Mouse (Mus musculus): ENCODE measurements around the gene Tnfrsf17. TPM values are rescaled to one million over a fixed set of nuclear protein-coding genes. Genes with fewer than 3 reads are reported as not detected.

Tnfrsf17 gene
- polyA plus RNA-seq (2014; fragmentation: Nextera tagmentation; extraction: Ambion mirVana): not detected in 2 replicates

DNA sequence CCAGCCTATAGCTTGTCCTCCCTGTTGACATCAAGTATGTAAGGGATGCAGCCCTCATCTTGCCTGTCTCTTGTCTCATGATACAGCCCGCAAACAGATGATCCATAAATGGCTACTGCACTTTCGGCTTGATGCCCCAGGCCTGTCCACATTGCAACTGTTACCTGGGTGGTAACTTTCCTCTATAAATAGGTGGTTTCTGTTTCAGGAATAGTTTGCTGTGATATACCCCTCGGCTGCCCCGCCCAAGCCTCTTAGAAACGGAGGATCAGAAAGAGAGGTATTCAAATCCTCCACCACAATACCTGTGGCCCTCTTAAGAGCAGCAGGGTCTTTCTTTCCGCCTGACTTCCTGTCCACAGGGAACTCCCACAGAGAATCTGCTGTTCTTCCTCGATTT is at the start of gene Tnfrsf17:
Gene Tnfrsf17, plus strand, starts transcription at position 301 of the 400 bp plus-strand sequence.
- no peaks in the 10 kb centered on the region for H3K27me3 ChIP-seq (ENCODE audit: control insufficient read depth, insufficient read depth, low read length)
- no peaks in the 10 kb centered on the region for H3K9me3 ChIP-seq (ENCODE audit: control insufficient read depth, low read length)
- H3K27ac ChIP-seq (replicated peaks; ENCODE audit: low read depth, low read length): no peak within 1 kb of the TSS
- H3K4me3 ChIP-seq (ENCODE audit: low read depth, low read length): no peak within 1 kb of the TSS
- ATAC-seq (ENCODE audit: insufficient number of reproducible peaks, low FRiP score, low TSS enrichment, low read depth) (no peak), DNase-seq (ENCODE audit: low spot score) (no peak)
- H3K9ac ChIP-seq (ENCODE audit: low read length): no peak within 1 kb of the TSS
- 83% methylated on average over 7 of the region's 7 CpGs for WGBS
- H3K4me1 ChIP-seq (ENCODE audit: control insufficient read depth, insufficient read depth, low read length): peaks cover 6% of the 10 kb centered on the region
- H3K36me3 ChIP-seq (ENCODE audit: control insufficient read depth, insufficient read depth, low read length): no peaks in the 10 kb centered on the region
- no peak within 1 kb of the TSS for H3K4me2 ChIP-seq (ENCODE audit: low read depth, severe bottlenecking)

DNA sequence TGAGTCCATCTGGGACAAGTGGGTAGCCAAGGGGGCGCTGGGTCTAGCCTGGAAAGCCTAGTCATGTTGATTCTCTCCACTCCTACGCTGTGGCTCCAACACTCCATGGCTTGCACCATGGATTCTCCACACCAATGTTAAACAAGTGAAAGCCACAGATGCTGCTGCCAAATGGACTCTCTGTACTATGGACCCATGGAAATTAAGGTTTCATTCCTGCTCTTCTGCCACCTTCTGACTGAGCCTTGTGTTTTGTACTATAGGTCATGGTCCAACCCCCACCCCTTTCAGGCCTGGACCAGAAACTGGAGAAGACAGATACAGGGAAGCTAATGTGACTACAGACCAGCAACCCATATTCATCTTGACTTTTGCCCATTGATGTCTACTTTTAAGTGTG is 47.1 kb upstream of the Tnfrsf17 start:
- Histone ChIP-seq H3K27me3 (ENCODE audit: control insufficient read depth, insufficient read depth, low read length) (no peaks in the 10 kb centered on the region), H3K36me3 (ENCODE audit: control insufficient read depth, insufficient read depth, low read length) (no peaks in the 10 kb centered on the region), H3K9ac (ENCODE audit: low read length) (no peak overlapping the region), H3K9me3 (ENCODE audit: control insufficient read depth, low read length) (no peaks in the 10 kb centered on the region), H3K4me1 (ENCODE audit: control insufficient read depth, insufficient read depth, low read length) (0 out of 2 replicates have a peak, but pooled peaks cover 4% of the 10 kb centered on the region), H3K4me2 (ENCODE audit: low read depth, severe bottlenecking) (no peak overlapping the region), H3K4me3 (ENCODE audit: low read depth, low read length) (no peak overlapping the region), H3K27ac (replicated peaks; ENCODE audit: low read depth, low read length) (0 out of 2 replicates have a peak overlapping the region, but pooled peaks have one; percentile 4)
- 88% methylated on average over 2 of the region's 2 CpGs for WGBS
- DNase-seq (ENCODE audit: low spot score): no peak
- ATAC-seq (ENCODE audit: insufficient number of reproducible peaks, low FRiP score, low TSS enrichment, low read depth): no peak

DNA sequence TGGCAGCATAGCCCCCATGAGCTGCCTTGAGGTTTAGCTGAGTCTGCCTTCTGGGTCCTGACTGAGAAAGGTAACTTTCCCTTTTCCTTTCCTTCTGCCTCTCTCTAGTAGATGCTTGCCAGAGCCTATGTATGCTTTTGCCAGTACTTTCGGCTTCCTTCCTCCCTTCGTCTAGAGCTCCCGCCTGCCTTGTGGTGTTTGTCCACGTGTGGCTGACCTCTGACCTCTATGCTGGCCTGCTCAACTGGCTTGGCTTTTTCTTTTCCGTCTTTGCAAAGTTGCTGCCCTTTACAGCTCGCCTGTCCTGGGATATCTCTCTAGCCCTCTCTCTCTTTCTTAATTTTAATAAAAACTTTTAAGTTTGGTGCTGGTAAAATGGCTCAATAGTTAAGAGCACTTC is 43.8 kb upstream of the Tnfrsf17 start:
- H3K4me1 ChIP-seq (ENCODE audit: control insufficient read depth, insufficient read depth, low read length): 0 out of 2 replicates have a peak, but pooled peaks cover 4% of the 10 kb centered on the region
- no peaks in the 10 kb centered on the region for H3K27me3 ChIP-seq (ENCODE audit: control insufficient read depth, insufficient read depth, low read length)
- H3K4me2 ChIP-seq (ENCODE audit: low read depth, severe bottlenecking): no peak overlapping the region
- H3K36me3 ChIP-seq (ENCODE audit: control insufficient read depth, insufficient read depth, low read length): no peaks in the 10 kb centered on the region
- no peak overlapping the region for H3K4me3 ChIP-seq (ENCODE audit: low read depth, low read length)
- WGBS: 30% methylated on average over 6 of the region's 6 CpGs
- H3K27ac ChIP-seq (replicated peaks; ENCODE audit: low read depth, low read length): no peak overlapping the region
- DNase-seq (ENCODE audit: low spot score): peak; percentile 24
- ATAC-seq (ENCODE audit: insufficient number of reproducible peaks, low FRiP score, low TSS enrichment, low read depth): no peak
- H3K9me3 ChIP-seq (ENCODE audit: control insufficient read depth, low read length): no peaks in the 10 kb centered on the region
- H3K9ac ChIP-seq (ENCODE audit: low read length): no peak overlapping the region

DNA sequence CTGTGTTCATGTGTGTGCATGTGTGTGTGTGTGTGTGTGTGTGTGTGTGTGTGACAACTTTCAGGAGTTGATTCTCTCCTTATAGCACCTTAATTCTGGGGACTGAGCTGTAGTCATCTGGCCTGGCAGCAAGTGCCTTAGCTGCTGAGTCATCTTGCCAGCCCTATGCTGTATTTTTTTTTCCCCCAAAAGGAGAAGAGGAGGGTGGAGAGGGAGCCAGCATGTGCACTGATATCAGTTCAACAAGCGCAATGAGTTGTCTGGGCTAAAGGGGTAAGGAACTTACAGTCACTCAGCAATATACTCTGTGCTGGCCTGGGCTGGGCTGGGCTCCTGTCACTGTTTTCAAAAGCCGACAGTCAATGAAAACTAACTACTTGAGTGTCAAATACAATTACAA is 43.0 kb upstream of the Tnfrsf17 start:
- DNase-seq (ENCODE audit: low spot score) (no peak), ATAC-seq (ENCODE audit: insufficient number of reproducible peaks, low FRiP score, low TSS enrichment, low read depth) (no peak)
- Histone ChIP-seq H3K27ac (replicated peaks; ENCODE audit: low read depth, low read length) (no peak overlapping the region), H3K4me1 (ENCODE audit: control insufficient read depth, insufficient read depth, low read length) (0 out of 2 replicates have a peak, but pooled peaks cover 4% of the 10 kb centered on the region), H3K27me3 (ENCODE audit: control insufficient read depth, insufficient read depth, low read length) (no peaks in the 10 kb centered on the region), H3K9me3 (ENCODE audit: control insufficient read depth, low read length) (no peaks in the 10 kb centered on the region), H3K4me3 (ENCODE audit: low read depth, low read length) (no peak overlapping the region), H3K4me2 (ENCODE audit: low read depth, severe bottlenecking) (no peak overlapping the region), H3K9ac (ENCODE audit: low read length) (no peak overlapping the region), H3K36me3 (ENCODE audit: control insufficient read depth, insufficient read depth, low read length) (no peaks in the 10 kb centered on the region)
- 93% methylated on average over 2 of the region's 2 CpGs for WGBS

DNA sequence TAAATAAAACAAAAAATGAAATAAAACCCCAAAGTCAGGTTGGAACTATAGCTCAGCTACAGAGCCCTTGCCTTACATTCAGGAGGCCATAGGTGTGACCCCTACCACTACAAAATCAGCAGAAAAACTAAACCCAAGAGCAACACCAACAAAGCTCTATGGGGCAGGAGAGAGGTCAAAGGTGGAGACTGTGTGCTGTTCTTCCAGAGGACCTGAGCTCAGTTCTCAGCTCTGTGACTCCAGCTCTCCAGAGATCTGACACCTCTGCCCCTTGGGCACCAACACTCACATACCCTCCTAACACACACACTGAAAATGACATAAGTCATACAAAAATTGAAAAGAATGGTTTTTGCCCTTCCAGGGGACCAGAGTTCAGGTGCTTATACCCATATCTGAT is 42.5 kb upstream of the Tnfrsf17 start:
- no peak overlapping the region for H3K4me3 ChIP-seq (ENCODE audit: low read depth, low read length)
- no peaks in the 10 kb centered on the region for H3K36me3 ChIP-seq (ENCODE audit: control insufficient read depth, insufficient read depth, low read length)
- no peaks in the 10 kb centered on the region for H3K27me3 ChIP-seq (ENCODE audit: control insufficient read depth, insufficient read depth, low read length)
- no peak for ATAC-seq (ENCODE audit: insufficient number of reproducible peaks, low FRiP score, low TSS enrichment, low read depth)
- no peak overlapping the region for H3K27ac ChIP-seq (replicated peaks; ENCODE audit: low read depth, low read length)
- DNase-seq (ENCODE audit: low spot score): no peak
- H3K4me2 ChIP-seq (ENCODE audit: low read depth, severe bottlenecking): no peak overlapping the region
- no peaks in the 10 kb centered on the region for H3K9me3 ChIP-seq (ENCODE audit: control insufficient read depth, low read length)
- 0 out of 2 replicates have a peak, but pooled peaks cover 4% of the 10 kb centered on the region for H3K4me1 ChIP-seq (ENCODE audit: control insufficient read depth, insufficient read depth, low read length)
- no peak overlapping the region for H3K9ac ChIP-seq (ENCODE audit: low read length)

DNA sequence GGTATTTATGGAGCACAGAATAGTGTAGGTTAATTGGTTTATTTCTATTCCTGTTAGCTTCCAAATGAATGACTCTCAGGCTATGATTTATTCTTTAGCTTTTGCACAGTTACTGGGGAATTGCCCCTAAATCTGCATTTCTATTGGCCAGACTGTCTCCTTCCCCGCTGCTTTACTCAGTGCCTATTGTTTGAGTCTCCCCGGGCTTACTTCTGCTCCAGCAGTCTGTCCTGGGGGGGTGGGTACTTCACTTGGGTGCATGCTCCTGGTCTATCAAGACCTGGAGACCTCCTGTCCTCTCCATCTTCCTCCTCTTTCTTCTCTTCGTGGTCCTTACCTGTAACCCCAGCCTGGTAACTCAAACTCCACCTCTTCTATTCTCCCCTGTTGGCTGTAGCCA is 36.7 kb upstream of the Tnfrsf17 start:
- Histone ChIP-seq H3K27me3 (ENCODE audit: control insufficient read depth, insufficient read depth, low read length) (no peaks in the 10 kb centered on the region), H3K36me3 (ENCODE audit: control insufficient read depth, insufficient read depth, low read length) (no peaks in the 10 kb centered on the region), H3K4me2 (ENCODE audit: low read depth, severe bottlenecking) (no peak overlapping the region), H3K4me3 (ENCODE audit: low read depth, low read length) (no peak overlapping the region), H3K4me1 (ENCODE audit: control insufficient read depth, insufficient read depth, low read length) (no peaks in the 10 kb centered on the region), H3K27ac (replicated peaks; ENCODE audit: low read depth, low read length) (no peak overlapping the region), H3K9me3 (ENCODE audit: control insufficient read depth, low read length) (no peaks in the 10 kb centered on the region), H3K9ac (ENCODE audit: low read length) (no peak overlapping the region)
- no peak for DNase-seq (ENCODE audit: low spot score)
- no peak for ATAC-seq (ENCODE audit: insufficient number of reproducible peaks, low FRiP score, low TSS enrichment, low read depth)
- 61% methylated on average over 3 of the region's 3 CpGs for WGBS

DNA sequence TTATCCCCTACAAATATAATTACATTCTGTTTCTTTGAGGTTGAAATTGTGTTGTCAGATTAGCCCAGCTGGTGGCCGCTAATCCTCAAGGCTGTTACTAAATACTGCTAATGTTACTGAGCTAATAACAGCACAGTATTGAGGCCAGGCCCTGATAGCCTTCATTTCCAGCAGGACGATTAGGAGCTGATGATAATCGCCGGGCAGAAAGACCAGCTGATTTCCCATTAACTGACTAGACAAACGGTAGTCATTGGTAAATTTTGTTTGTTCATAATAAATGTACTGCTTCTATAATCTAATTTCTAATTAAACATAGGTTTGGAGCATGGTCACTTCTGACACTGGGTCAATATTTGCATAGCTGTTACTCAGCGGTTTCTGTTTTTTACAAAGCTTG is 34.8 kb upstream of the Tnfrsf17 start:
- H3K27ac ChIP-seq (replicated peaks; ENCODE audit: low read depth, low read length): no peak overlapping the region
- WGBS: 81% methylated on average over 6 of the region's 6 CpGs

DNA sequence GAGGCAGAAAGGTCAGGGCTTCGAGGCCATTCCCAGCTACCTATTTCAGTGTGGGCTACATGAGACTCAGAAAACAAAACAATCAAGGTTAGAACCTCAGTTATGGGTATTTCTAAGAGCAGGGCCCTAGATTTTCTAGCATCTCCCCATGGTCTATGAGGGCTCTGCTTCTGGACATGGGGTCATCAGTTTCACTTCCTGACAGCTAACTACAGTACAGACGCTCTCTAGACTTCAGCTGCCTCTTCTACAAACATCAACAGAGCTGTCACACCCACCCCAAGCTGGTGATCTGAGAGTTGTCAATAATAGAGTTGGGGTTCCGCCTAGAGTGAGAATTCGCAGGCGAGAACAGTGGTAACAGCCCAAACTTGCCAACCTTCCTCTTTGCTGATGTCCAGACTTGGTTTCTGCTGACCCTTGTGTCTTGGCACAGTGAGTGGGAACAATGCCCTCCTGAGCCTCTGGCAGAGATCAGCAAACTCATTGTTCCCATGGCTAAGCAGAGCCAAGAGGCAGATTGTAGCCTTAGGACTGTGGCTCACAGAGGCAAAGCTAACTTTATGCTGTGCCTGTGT is 30.9 kb upstream of the Tnfrsf17 start:
- Histone ChIP-seq H3K4me1 (ENCODE audit: control insufficient read depth, insufficient read depth, low read length) (no peaks in the 10 kb centered on the region), H3K27ac (replicated peaks; ENCODE audit: low read depth, low read length) (no peak overlapping the region), H3K4me2 (ENCODE audit: low read depth, severe bottlenecking) (no peak overlapping the region), H3K27me3 (ENCODE audit: control insufficient read depth, insufficient read depth, low read length) (no peaks in the 10 kb centered on the region), H3K9ac (ENCODE audit: low read length) (no peak overlapping the region), H3K9me3 (ENCODE audit: control insufficient read depth, low read length) (no peaks in the 10 kb centered on the region), H3K36me3 (ENCODE audit: control insufficient read depth, insufficient read depth, low read length) (no peaks in the 10 kb centered on the region), H3K4me3 (ENCODE audit: low read depth, low read length) (no peak overlapping the region)
- DNase-seq (ENCODE audit: low spot score) (no peak), ATAC-seq (ENCODE audit: insufficient number of reproducible peaks, low FRiP score, low TSS enrichment, low read depth) (no peak)
- 85% methylated on average over 5 of the region's 5 CpGs for WGBS

More for the DNA sequence above, 34.8 kb upstream of the Tnfrsf17 start:
- ATAC-seq (ENCODE audit: insufficient number of reproducible peaks, low FRiP score, low TSS enrichment, low read depth): no peak
- Histone ChIP-seq H3K9ac (ENCODE audit: low read length) (no peak overlapping the region), H3K4me2 (ENCODE audit: low read depth, severe bottlenecking) (no peak overlapping the region), H3K9me3 (ENCODE audit: control insufficient read depth, low read length) (no peaks in the 10 kb centered on the region), H3K4me3 (ENCODE audit: low read depth, low read length) (no peak overlapping the region), H3K27me3 (ENCODE audit: control insufficient read depth, insufficient read depth, low read length) (no peaks in the 10 kb centered on the region), H3K36me3 (ENCODE audit: control insufficient read depth, insufficient read depth, low read length) (no peaks in the 10 kb centered on the region), H3K4me1 (ENCODE audit: control insufficient read depth, insufficient read depth, low read length) (no peaks in the 10 kb centered on the region)
- DNase-seq (ENCODE audit: low spot score): no peak

DNA sequence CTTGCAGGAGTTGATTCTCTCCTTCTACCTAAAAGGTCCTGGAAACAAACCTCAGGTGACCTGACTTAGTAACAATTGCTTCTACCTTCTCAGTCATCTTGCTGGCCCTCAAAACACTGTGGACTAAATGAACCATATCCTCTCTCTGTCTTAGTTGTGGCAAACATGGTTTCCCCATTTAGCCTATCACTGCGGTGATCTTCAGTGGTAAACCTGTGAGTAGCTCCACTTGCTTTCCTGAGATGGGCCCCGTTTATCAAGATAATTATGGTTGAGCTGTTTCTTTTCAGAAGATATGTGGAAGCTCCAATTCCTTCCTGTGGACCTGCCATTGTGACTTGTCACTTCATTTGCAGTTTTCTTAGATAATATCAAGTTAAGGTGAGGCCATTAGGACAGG is 28.7 kb upstream of the Tnfrsf17 start:
- Histone ChIP-seq H3K4me3 (ENCODE audit: low read depth, low read length) (no peak overlapping the region), H3K27me3 (ENCODE audit: control insufficient read depth, insufficient read depth, low read length) (no peaks in the 10 kb centered on the region), H3K36me3 (ENCODE audit: control insufficient read depth, insufficient read depth, low read length) (no peaks in the 10 kb centered on the region), H3K27ac (replicated peaks; ENCODE audit: low read depth, low read length) (no peak overlapping the region), H3K4me2 (ENCODE audit: low read depth, severe bottlenecking) (no peak overlapping the region), H3K9me3 (ENCODE audit: control insufficient read depth, low read length) (no peaks in the 10 kb centered on the region), H3K9ac (ENCODE audit: low read length) (no peak overlapping the region), H3K4me1 (ENCODE audit: control insufficient read depth, insufficient read depth, low read length) (no peaks in the 10 kb centered on the region)
- 87% methylated on average over 2 of the region's 2 CpGs for WGBS
- DNase-seq (ENCODE audit: low spot score) (no peak), ATAC-seq (ENCODE audit: insufficient number of reproducible peaks, low FRiP score, low TSS enrichment, low read depth) (no peak)

Measured in limb, embryonic 11.5 days (tissue).